Mouse (Mus musculus) spleen, postnatal 14 days (tissue): ENCODE data around the gene Ube2i.

Experiments
- DNase-seq, 2 experiments: peaks; one replicate each; pipeline ENCODE4 v3.0.0; 2021 to 2022; ENCODE audit warnings: low spot score in 2 of 2

Ube2i gene

GRCm38 (mm10) chr17:25274571-25275346 is at the start of gene Ube2i:
Gene Ube2i (minus strand): TSS chr17:25274622.
- no peak for DNase-seq

- no peak for DNase-seq
These were observed 48.5 kb upstream of the Ube2i start for GRCm38 (mm10) chr17:25322930-25323329.

GRCm38 (mm10) chr17:25320819-25321218 is 46.4 kb upstream of the Ube2i start:
- DNase-seq, result no peak

- no peak for DNase-seq
These were observed 43.9 kb upstream of the Ube2i start, which contains the start of gene Prss29 for GRCm38 (mm10) chr17:25318354-25318753. Gene Prss29 (plus strand): TSS chr17:25318654.

GRCm38 (mm10) chr17:25308346-25308745 is 33.9 kb upstream of the Ube2i start, which contains the start of gene Prss28:
Gene Prss28 (plus strand): TSS chr17:25308646.
- no peak for DNase-seq

GRCm38 (mm10) chr17:25298094-25298493 is 23.7 kb upstream of the Ube2i start, which contains the start of gene Prss34:
Gene Prss34 (plus strand): TSS chr17:25298394.
- DNase-seq, result no peak

GRCm38 (mm10) chr17:25294111-25294510 is 19.7 kb upstream of the Ube2i start:
- no peak for DNase-seq

GRCm38 (mm10) chr17:25293495-25293894 is 19.1 kb upstream of the Ube2i start:
- DNase-seq, result no peak

- no peak for DNase-seq
These were observed 16.0 kb upstream of the Ube2i start for GRCm38 (mm10) chr17:25290411-25290810.

GRCm38 (mm10) chr17:25288842-25289241 is 14.4 kb upstream of the Ube2i start:
- peak in 1 of 2 experiments; percentile 14 for DNase-seq

- DNase-seq, result peak; percentile 33 to 65
These were observed 10.6 kb upstream of the Ube2i start for GRCm38 (mm10) chr17:25285033-25285432.

- peak in 1 of 2 experiments; percentile 29 for DNase-seq
These were observed 7.7 kb upstream of the Ube2i start for GRCm38 (mm10) chr17:25282133-25282532.

GRCm38 (mm10) chr17:25275833-25276232 is 1.4 kb upstream of the Ube2i start:
- no peak for DNase-seq

GRCm38 (mm10) chr17:25273706-25274501 is 518 bp downstream of the Ube2i start:
- peak; percentile 91 to 93 for DNase-seq

GRCm38 (mm10) chr17:25272951-25273705 is 1.3 kb downstream of the Ube2i start:
- peak; percentile 78 to 79 for DNase-seq

- no peak for DNase-seq
These were observed 2.1 kb downstream of the Ube2i start for GRCm38 (mm10) chr17:25272326-25272725.

- no peak for DNase-seq
These were observed 3.6 kb downstream of the Ube2i start for GRCm38 (mm10) chr17:25270795-25271335.

GRCm38 (mm10) chr17:25264453-25264852 is 10.0 kb downstream of the Ube2i start:
- no peak for DNase-seq

- no peak for DNase-seq
These were observed 16.6 kb downstream of the Ube2i start for GRCm38 (mm10) chr17:25257804-25258261.

GRCm38 (mm10) chr17:25256140-25256754 is 18.2 kb downstream of the Ube2i start, which contains the start of gene Baiap3:
Gene Baiap3 (minus strand): TSS chr17:25256364.
- DNase-seq, result no peak

GRCm38 (mm10) chr17:25255110-25255509 is 19.3 kb downstream of the Ube2i start:
- no peak for DNase-seq
